Mouse (Mus musculus) thymus, adult 2 months (tissue): ENCODE measurements around the gene Rimbp2. TPM values are rescaled to one million over a fixed set of nuclear protein-coding genes. Genes with fewer than 3 reads are reported as not detected.
"Not testable (repeated sequence)": the region's sequence is repeated elsewhere in the genome, so short reads cannot be mapped to it uniquely, and the experiment has no call there.

Experiments used
- DNase-seq: peaks from one replicate; pipeline ENCODE4 v3.0.0; 2021
- H3K27ac ChIP-seq: fragments of 200-500 bp; 2 replicates; pipeline ENCODE4 v1.5.1; 2012; ENCODE audit warnings: low read length, control low read depth; ENCODE audit not compliant: control insufficient read depth, insufficient read depth
- H3K27me3 ChIP-seq: fragments of 200-500 bp; 2 replicates; pipeline ENCODE4 v1.6.1; 2012; ENCODE audit warnings: mild to moderate bottlenecking, low read length, moderate library complexity, mixed read lengths; ENCODE audit not compliant: control insufficient read depth, insufficient read depth
- H3K36me3 ChIP-seq: fragments of 200-500 bp; 2 replicates; pipeline ENCODE4 v1.6.1; 2012; ENCODE audit warnings: mild to moderate bottlenecking, low read length, moderate library complexity; ENCODE audit not compliant: control insufficient read depth, insufficient read depth
- H3K4me1 ChIP-seq: fragments of 200-500 bp; replicated peaks from 2 replicates; pipeline ENCODE4 v1.6.1; 2012; ENCODE audit warnings: low read length; ENCODE audit not compliant: control insufficient read depth, insufficient read depth
- H3K4me3 ChIP-seq: fragments of 200-500 bp; 2 replicates; pipeline ENCODE4 v1.5.1; 2012; ENCODE audit warnings: mild to moderate bottlenecking, low read length, control low read depth, moderate library complexity; ENCODE audit not compliant: control insufficient read depth, insufficient read depth
- CTCF ChIP-seq: fragments of 200-500 bp; IDR thresholded peaks from 2 replicates; pipeline ENCODE4 v1.5.1; 2012; ENCODE audit warnings: mild to moderate bottlenecking, control low read depth, low read length, moderate library complexity, borderline replicate concordance; ENCODE audit not compliant: control insufficient read depth, poor library complexity, insufficient read depth; ENCODE audit errors: extremely low read depth
- POLR2A ChIP-seq: fragments of 200-500 bp; IDR thresholded peaks from 2 replicates; pipeline ENCODE4 v1.6.1; 2012; ENCODE audit warnings: mild to moderate bottlenecking, low read length, control low read depth, moderate library complexity; ENCODE audit not compliant: control insufficient read depth, poor library complexity, insufficient read depth; ENCODE audit errors: extremely low read depth
- WGBS: fragments of 180-500 bp; shearing (Covaris S2); methylation state at CpG from one replicate; pipeline ENCODE4 v1.1.7; 2018; 5-methylcytosine and 5-hydroxymethylcytosine counted together
- polyA plus RNA-seq: library from polyadenylated mRNA; depleted of rRNA; stranded (reverse); fragments of >200 nt; gene quantifications from 2 replicates; pipeline ENCODE4 v1.2.3, GENCODE M21; 2012; rRNA removed

Gene Rimbp2
- polyA plus RNA-seq, 1 experiment: 0.11 TPM

DNA sequence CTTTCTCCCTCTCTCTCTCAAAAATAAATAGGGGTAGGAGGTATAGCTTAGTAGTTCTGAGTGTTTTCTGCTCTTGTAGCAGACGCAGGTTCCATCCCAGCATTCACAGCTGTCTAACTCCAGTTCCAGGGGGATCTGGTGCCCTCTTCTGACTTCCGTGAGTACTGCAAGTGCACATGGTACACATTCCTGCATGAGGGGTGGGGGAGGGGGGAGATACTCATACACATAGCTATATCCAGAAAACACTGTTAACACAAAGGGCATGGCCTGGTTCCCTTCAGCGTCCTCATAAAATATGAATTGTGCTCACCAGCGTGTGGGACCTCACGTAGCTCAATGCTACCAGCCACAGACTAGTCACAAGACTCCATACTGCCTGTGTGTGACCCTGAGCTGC lies 223.9 kb downstream of the Rimbp2 start:
- no peak overlapping the region for H3K27ac ChIP-seq
- H3K4me3 ChIP-seq: no peak overlapping the region
- 82% methylated on average over 5 of the region's 5 CpGs for WGBS
- no peak for DNase-seq
- no peaks in the 10 kb centered on the region for H3K4me1 ChIP-seq
- TF ChIP-seq CTCF (no peak), POLR2A (no peak)
- no peaks in the 10 kb centered on the region for H3K27me3 ChIP-seq
- H3K36me3 ChIP-seq: no peaks in the 10 kb centered on the region

DNA sequence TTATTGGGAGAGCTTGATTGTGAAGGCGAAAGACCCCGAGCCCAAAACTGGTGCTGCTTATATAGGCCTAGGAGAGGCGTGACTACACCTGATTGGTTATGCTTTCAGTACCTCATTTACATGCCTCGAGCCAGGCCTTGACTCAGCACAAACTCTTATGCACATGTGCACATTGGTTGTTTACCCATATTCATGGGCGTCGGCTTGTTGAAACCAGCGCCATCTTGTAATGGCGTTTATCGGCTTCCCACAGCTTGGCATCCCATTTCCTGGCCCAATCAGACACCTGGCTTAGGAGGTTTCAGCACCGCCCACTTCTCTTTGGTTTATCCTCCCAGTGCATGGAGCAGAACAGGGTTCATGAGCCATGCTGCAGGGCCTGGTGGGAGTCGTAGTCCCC lies 232.8 kb downstream of the Rimbp2 start:
- not testable (repeated sequence) for H3K27ac ChIP-seq, DNase-seq
- WGBS: 95% methylated on average over 11 of the region's 11 CpGs

GRCm38 (mm10) chr5:128715171-128715570 lies 238.1 kb downstream of the Rimbp2 start:
- no peak overlapping the region for H3K4me3 ChIP-seq
- H3K27ac ChIP-seq: no peak overlapping the region
- DNase-seq: no peak
- H3K27me3 ChIP-seq: no peaks in the 10 kb centered on the region
- no peak for TF ChIP-seq POLR2A
- WGBS: 88% methylated on average over 16 of the region's 16 CpGs
- H3K4me1 ChIP-seq: no peaks in the 10 kb centered on the region
- H3K36me3 ChIP-seq: no peaks in the 10 kb centered on the region

More for the DNA sequence above, 232.8 kb downstream of the Rimbp2 start:
- H3K27me3 ChIP-seq, H3K4me3 ChIP-seq, H3K4me1 ChIP-seq, H3K36me3 ChIP-seq: not testable (repeated sequence)

GRCm38 (mm10) chr5:128711847-128712246 lies 241.4 kb downstream of the Rimbp2 start:
- H3K4me3 ChIP-seq: no peak overlapping the region
- no peaks in the 10 kb centered on the region for H3K36me3 ChIP-seq
- no peak overlapping the region for H3K27ac ChIP-seq
- WGBS: 84% methylated on average over 6 of the region's 6 CpGs
- no peaks in the 10 kb centered on the region for H3K27me3 ChIP-seq
- TF ChIP-seq POLR2A (no peak), CTCF (no peak)
- H3K4me1 ChIP-seq: no peaks in the 10 kb centered on the region
- DNase-seq: no peak

- Histone ChIP-seq H3K27ac (no peak overlapping the region), H3K36me3 (no peaks in the 10 kb centered on the region), H3K4me1 (no peaks in the 10 kb centered on the region), H3K4me3 (no peak overlapping the region), H3K27me3 (no peaks in the 10 kb centered on the region)
- 35% methylated on average over 8 of the region's 8 CpGs for WGBS
- TF ChIP-seq CTCF (no peak), POLR2A (no peak)
- no peak for DNase-seq
These were observed 242.7 kb downstream of the Rimbp2 start for GRCm38 (mm10) chr5:128710596-128710995.

GRCm38 (mm10) chr5:128708929-128709328 lies 244.4 kb downstream of the Rimbp2 start:
- WGBS: 91% methylated on average over 5 of the region's 5 CpGs
- Histone ChIP-seq H3K27ac (no peak overlapping the region), H3K4me3 (no peak overlapping the region), H3K27me3 (no peaks in the 10 kb centered on the region), H3K4me1 (no peaks in the 10 kb centered on the region), H3K36me3 (no peaks in the 10 kb centered on the region)
- TF ChIP-seq CTCF (no peak), POLR2A (no peak)
- DNase-seq: no peak

Other genes with a start within 250 kb of the Rimbp2 start
- 24.1 and 27.2 TPM in 2 replicates for gene Stx2, start 55.1 kb upstream of the Rimbp2 start, polyA plus RNA-seq
- 145 and 165 TPM in 2 replicates for gene Ran, start 66.6 kb upstream of the Rimbp2 start, polyA plus RNA-seq
- gene Adgrd1, start 143.3 kb upstream of the Rimbp2 start, polyA plus RNA-seq: 3.3 TPM in 2 replicates